Mouse (Mus musculus) heart, adult 2 months (tissue): ENCODE results near the gene Cct4. TPM values are rescaled to one million over a fixed set of nuclear protein-coding genes. Genes with fewer than 3 reads are reported as not detected.

ENCODE experiments used
- DNase-seq, 2 experiments: peaks; one replicate each; pipeline ENCODE4 v3.0.0; 2021
- H3K27ac ChIP-seq: fragments of 200-600 bp; 2 replicates; pipeline ENCODE4 v1.8.1; 2022
- H3K27me3 ChIP-seq: fragments of 200-500 bp; 2 replicates; pipeline ENCODE4 v1.6.1; 2012; ENCODE audit warnings: mild to moderate bottlenecking, low read length, inconsistent platforms, mixed read lengths; ENCODE audit not compliant: control insufficient read depth, insufficient read depth
- H3K36me3 ChIP-seq: fragments of 200-500 bp; 2 replicates; pipeline ENCODE4 v1.6.1; 2012; ENCODE audit warnings: low read length, inconsistent platforms; ENCODE audit not compliant: control insufficient read depth, insufficient read depth
- H3K4me1 ChIP-seq: fragments of 200-500 bp; 2 replicates; pipeline ENCODE4 v1.6.1; 2011; ENCODE audit warnings: low read length; ENCODE audit not compliant: control insufficient read depth, insufficient read depth
- H3K4me3 ChIP-seq: fragments of 200-600 bp; 2 replicates; pipeline ENCODE4 v1.8.1; 2022
- H3K79me2 ChIP-seq: fragments of 200-500 bp; replicated peaks from 2 replicates; pipeline ENCODE4 v1.6.1; 2012; ENCODE audit warnings: mild to moderate bottlenecking, inconsistent platforms, low read length, moderate library complexity, mixed read lengths; ENCODE audit not compliant: control insufficient read depth, insufficient read depth
- H3K9ac ChIP-seq: fragments of 200-500 bp; 2 replicates; pipeline ENCODE4 v1.6.1; 2012; ENCODE audit warnings: low read depth, mild to moderate bottlenecking, control low read depth, inconsistent platforms, low read length, mixed read lengths
- CTCF ChIP-seq: fragments of 200-600 bp; IDR thresholded peaks from 2 replicates; pipeline ENCODE4 v1.8.1; 2022; ENCODE audit warnings: antibody characterized with exemption, mild to moderate bottlenecking, moderate library complexity
- EP300 ChIP-seq: fragments of 200-500 bp; IDR thresholded peaks from 2 replicates; pipeline ENCODE4 v1.6.1; 2011; ENCODE audit warnings: low read depth, low read length, control low read depth; ENCODE audit not compliant: insufficient read depth
- POLR2A ChIP-seq: fragments of 200-500 bp; IDR thresholded peaks from 2 replicates; pipeline ENCODE4 v1.6.1; 2011; ENCODE audit warnings: mild to moderate bottlenecking, low read depth, low read length, control low read depth; ENCODE audit not compliant: insufficient read depth
- WGBS: fragments of 180-500 bp; shearing (Covaris S2); methylation state at CpG from one replicate; pipeline ENCODE4 v1.1.7; 2018; 5-methylcytosine and 5-hydroxymethylcytosine counted together
- intact Hi-C: fragments of 180-260 bp; cut with DNase I; formaldehyde crosslinking; loops from one replicate; pipeline ENCODE4 v1.15.1; 2025
- polyA plus RNA-seq: library from polyadenylated mRNA; depleted of rRNA; stranded (reverse); fragments of >200 nt; gene quantifications from 2 replicates; pipeline ENCODE4 v1.2.3, GENCODE M21; 2012; rRNA removed
- total RNA-seq, 2 experiments: library from RNA; stranded (reverse); gene quantifications; 2 replicates each; pipeline ENCODE4 v1.2.3; 2021

Cct4 gene
- total and polyA plus RNA-seq, 3 experiments = 72.3 to 129 (median 114) TPM

DNA sequence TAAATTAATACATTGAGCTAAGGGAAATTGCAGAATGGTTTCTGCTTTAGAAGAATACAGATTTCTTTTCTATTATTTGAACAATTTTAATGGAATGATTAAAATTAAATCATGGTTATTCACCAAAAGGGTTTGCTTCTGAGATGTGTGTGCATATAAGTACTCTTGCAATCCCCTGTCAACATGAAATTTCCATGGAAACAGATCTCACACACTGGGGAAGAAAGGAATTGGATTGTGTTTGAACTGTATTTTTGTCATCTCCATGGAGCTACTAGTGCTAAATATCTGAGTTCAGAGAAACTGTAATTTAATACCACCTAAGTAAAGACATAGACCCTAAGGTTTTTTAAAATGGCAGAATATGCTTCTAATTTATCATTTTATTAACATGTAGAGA is 59.3 kb downstream of the Cct4 start:
- Histone ChIP-seq H3K27me3 (no peaks in the 10 kb centered on the region), H3K4me3 (no peak overlapping the region), H3K79me2 (no peaks in the 10 kb centered on the region), H3K36me3 (no peaks in the 10 kb centered on the region), H3K4me1 (peaks cover 2% of the 10 kb centered on the region; the same call in 1 of the 2 replicates), H3K9ac (no peak overlapping the region), H3K27ac (no peak overlapping the region)
- intact Hi-C loops = no loop called here
- no peak for TF ChIP-seq EP300
- no peak for TF ChIP-seq CTCF
- no peak for TF ChIP-seq POLR2A
- no peak for DNase-seq

DNA sequence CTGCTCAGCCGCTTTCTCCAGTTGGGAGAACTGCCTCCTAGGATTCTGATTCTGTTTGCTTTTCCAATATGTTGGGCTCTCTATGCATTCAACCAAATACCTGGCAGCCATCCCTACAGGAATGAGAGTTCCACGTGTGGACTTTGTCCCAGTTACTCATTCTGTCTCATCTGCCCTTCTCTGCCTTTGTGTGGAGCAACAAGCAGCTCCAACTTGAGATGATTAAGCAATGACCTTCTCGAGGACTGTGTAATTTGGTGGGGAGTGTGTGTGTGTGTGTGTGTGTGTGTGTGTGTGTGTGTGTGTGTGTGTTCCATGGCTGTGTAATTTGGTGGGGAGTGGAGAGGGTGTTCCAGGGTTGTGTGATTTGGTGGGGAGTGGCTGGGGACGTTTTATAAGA is 62.0 kb downstream of the Cct4 start:
- H3K4me1 ChIP-seq = peaks cover 2% of the 10 kb centered on the region; the same call in 1 of the 2 replicates
- H3K4me3 ChIP-seq = no peak overlapping the region
- DNase-seq = no peak
- H3K79me2 ChIP-seq = no peaks in the 10 kb centered on the region
- no peaks in the 10 kb centered on the region for H3K27me3 ChIP-seq
- no peak overlapping the region for H3K9ac ChIP-seq
- H3K36me3 ChIP-seq = no peaks in the 10 kb centered on the region
- intact Hi-C loops = no loop called here
- no peak overlapping the region for H3K27ac ChIP-seq
- TF ChIP-seq CTCF (no peak), POLR2A (no peak), EP300 (no peak)
- 37% methylated on average over 4 of the region's 4 CpGs for WGBS

Other genes with a start within 250 kb of the Cct4 start
- gene B3gnt2, start 129.6 kb upstream of the Cct4 start, total RNA-seq = 1 to 10 TPM; 3.5 to 6.2 TPM
- gene B3gnt2, start 129.6 kb upstream of the Cct4 start, polyA plus RNA-seq = 5.7 and 7.1 TPM in 2 replicates
- gene Zrsr1, start 18.5 kb upstream of the Cct4 start, total RNA-seq = 10 to 100 TPM; 15.1 to 22.0 TPM
- gene Zrsr1, start 18.5 kb upstream of the Cct4 start, polyA plus RNA-seq = 4.6 and 7.2 TPM in 2 replicates
- 1 to 10 TPM; 5.2 to 7.0 TPM for gene Gm28048, start 8.4 kb upstream of the Cct4 start, total RNA-seq
- 2.1 and 8.3 TPM in 2 replicates for gene Gm28048, start 8.4 kb upstream of the Cct4 start, polyA plus RNA-seq
- 100 to 1,000 TPM; 138 to 158 TPM for gene Commd1, start 8.1 kb upstream of the Cct4 start, total RNA-seq
- 26.7 and 40.1 TPM in 2 replicates for gene Commd1, start 8.1 kb upstream of the Cct4 start, polyA plus RNA-seq
- gene Fam161a, start 17.0 kb downstream of the Cct4 start, total RNA-seq = 1 to 10 TPM; 1.9 to 2.3 TPM
- gene Fam161a, start 17.0 kb downstream of the Cct4 start, polyA plus RNA-seq = 1.2 and 1.3 TPM in 2 replicates